Mouse (Mus musculus) T-helper 1 cell (primary cell): ENCODE data around the gene Gprc5d.

Experiments used
- in situ Hi-C: fragments of 300-600 bp; cut with MboI, MseI; formaldehyde crosslinking; loops from one replicate; pipeline ENCODE4 v1.15.1; 2025; ENCODE audit warnings: high pct_unique_total_duplicates

The Gprc5d gene

DNA sequence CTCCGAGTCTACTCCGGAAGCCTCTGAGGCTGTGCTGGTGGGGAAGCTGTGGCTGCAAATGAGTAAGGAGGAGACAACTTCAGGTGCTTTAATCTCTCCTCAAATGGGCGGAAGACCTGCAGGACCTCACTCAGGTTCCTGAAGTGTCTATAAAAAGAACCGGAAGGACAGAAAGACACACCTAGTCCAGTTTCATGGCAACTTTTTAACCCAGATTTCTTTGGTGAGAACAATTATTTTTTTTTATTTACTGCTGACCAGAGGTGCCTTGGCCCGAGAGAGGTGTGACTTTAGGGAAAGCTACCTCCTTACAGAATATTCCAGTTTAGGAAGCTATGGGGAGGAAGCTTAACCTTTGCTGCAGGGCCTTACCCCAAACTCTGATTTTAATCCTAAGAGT, at the start of gene Gprc5d:
Gene Gprc5d (minus strand): TSS at position 101 of the 400 bp plus-strand sequence.
- in situ Hi-C loops = loop anchor here (25.0 kb wide), 1 partner anchor 1406 kb away; no protein-coding TSS in a partner anchor

DNA sequence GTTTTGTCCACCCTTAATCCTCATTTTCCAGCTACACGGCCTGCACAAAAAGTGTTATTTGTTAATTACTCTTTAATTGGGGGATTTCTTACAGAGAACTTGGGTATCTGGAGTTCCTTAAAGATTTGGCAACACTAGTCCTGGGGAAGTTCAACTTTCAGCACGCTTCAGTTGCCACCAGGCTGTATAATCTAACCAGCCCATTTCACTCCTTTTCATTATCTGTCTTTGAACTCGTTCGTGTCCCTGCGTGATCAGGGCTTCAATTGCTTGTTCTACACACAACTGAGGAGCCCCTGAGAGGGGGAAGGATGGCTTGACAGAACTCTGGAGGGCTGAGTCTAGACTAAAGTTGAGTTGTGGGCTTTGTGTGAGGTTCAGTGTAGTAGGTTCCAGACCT, 48.6 kb upstream of the Gprc5d start:
- in situ Hi-C loops = no loop called here

DNA sequence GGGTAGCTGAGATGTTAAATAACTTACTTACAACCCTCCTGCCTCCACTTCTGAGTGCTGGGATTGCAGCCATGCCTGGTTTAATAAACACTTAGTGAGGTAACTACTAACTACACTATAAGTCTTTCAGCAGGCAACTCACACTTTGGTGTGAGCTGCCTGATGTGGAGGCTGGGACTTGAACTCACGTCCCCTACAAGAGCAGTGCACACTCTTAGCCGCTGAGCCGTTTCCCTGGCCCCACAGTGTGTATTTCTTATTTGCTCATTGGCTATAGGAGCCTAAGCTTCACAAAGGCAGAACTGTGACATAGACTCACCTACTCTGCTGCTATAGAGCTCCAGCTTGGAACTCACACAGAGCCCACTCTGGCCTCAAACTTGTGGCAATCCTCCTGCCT, 48.2 kb upstream of the Gprc5d start:
- in situ Hi-C loops = no loop called here

DNA sequence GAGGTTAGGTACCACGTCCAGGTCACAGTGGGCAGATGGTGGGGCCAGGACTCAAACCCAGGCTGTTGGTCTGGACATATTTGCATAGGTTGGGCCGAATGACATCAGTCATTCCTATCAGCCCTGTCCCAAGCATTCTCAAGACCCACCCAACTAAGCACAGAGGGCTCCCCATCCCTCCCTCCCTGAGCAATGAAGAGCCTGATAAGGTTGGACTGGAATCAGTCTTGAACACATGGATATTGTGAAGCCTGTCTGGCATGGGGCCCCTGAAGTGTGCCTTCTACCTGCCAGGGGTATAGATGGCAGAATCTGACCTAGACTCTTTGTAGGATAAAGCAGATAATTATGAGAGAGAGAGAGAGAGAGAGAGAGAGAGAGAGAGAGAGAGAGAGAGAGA, 47.6 kb upstream of the Gprc5d start:
- in situ Hi-C loops = no loop called here

DNA sequence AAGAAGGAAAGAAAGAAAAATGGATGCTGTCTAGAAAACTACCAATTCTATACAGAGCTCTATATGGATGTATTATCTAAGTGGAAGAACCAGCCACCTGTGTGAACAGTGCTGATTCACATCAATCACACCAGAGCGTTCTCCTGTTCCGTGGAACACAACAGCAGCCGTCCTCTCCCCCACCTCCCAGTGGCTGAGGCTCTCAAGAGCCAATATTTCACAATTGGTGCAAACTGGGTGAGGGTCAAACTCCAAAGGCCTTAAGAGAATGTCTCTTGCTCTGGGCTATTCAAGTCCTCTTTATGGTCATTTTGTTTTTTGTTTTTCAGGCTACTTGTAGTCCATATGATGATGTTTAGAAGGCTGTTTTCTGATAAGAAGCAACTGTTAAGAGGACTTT, 47.1 kb upstream of the Gprc5d start:
- in situ Hi-C loops = no loop called here

DNA sequence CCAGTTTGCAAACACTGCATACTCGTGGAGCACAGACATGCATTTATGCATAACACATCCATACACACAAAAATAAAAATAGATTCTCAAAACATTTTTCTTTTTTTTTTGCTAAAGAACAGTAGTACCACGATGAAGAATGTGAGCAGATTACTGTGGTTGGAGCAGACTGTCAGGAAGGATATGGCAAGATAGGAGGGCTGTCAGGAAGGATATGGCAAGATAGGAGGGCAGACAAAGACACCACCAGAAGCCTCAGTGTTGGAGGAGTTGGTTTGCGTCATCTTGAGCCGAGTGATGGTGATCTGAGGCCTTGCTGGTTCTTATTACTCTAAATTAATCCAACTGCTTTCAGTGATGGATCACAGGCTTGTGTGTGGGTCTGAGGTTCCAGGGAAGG, 44.8 kb upstream of the Gprc5d start:
- in situ Hi-C loops = no loop called here

DNA sequence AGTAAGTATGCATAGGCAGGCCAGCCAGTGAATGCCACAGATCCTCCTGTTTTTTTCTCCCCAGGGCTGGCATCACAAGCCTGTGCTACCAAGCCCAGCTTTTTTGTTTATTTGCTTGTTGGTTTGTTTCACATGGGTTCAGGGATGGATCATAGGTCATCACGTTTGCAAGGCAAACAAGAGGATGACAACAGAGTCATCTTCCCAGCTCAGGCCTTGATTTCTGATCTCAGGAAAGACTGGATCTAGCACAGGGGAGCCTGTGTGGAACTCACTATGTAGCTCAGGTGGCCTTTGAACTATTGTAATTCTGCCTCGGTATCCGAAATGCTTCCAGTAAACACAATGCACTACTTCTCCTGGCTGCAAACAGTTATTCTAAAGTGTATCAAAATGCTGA, 44.2 kb upstream of the Gprc5d start:
- in situ Hi-C loops = no loop called here

DNA sequence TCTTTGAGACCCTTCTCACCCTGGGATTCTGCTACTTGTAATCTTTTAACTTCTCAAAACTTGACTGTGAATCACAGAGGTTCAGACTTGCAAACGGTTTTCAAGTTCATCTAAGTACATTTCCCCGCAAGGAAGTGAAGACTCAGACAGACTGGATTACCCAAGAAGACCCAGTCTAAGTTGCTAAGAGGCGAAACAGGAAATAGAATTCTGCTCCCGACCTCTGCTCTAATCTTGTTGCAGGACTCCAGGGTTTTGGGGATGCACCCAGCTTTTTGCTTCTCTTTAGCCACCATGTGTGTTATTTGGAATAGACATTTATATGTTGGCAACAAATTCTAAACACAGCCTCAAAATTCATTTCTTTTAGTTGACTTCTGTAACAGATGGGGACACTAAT, 43.3 kb upstream of the Gprc5d start:
- in situ Hi-C loops = no loop called here

DNA sequence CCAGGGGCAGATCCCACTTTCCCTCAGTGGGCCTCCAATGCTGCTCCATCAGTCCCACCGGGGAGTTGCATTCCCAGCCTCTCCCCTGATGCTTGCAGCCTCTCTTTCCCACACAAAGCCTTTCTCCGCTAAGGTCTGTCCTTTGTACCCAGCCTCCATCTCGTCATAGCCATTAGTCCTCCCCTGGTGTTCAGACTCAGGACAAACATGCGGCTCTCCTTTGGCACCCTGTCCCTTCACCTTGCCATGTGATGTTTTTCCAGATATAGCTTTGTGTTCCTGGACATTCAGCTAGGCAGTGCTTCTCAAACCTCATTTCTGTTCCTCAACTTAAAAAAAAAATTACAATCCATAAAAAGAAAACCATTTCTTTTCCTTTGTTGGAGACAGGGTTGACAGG, 40.4 kb upstream of the Gprc5d start:
- in situ Hi-C loops = no loop called here

DNA sequence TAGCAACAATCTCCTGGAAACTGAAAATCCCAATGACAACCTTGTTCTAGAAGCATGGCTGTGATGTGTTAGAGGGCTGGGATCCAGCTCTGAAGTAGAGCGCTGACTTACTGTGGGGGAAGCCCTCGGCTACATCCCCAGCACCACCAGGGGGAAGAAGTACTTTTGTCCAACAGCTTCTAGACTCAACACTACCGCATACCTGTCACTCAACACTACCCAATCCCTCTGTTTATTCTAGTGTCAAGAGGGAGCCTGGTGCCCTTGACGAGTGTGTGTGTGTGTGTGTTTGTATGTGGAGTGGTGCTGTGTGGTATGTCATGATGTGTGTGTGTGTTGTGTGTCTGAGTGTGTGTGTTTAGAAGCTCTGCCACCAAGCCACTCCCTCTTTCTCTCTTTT, 39.4 kb upstream of the Gprc5d start:
- in situ Hi-C loops = no loop called here

DNA sequence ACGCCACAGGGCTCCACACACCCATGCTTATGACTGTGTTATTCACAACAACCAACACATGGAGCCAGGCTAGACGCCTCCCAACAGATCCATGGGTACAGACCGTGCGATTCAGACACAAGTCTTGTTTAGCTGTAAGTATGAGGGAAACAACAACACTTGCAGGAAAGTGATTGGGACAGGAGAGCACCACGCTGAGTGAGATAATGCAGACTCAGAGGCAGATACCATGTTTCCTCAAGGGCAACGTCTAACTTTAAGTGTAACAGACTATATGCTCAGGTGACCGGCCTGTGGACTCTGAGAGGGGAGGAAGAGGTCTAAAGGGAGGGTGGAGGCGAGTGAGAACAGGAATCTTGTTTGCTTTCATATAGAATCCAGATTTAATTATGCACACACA, 38.5 kb upstream of the Gprc5d start:
- in situ Hi-C loops = no loop called here

DNA sequence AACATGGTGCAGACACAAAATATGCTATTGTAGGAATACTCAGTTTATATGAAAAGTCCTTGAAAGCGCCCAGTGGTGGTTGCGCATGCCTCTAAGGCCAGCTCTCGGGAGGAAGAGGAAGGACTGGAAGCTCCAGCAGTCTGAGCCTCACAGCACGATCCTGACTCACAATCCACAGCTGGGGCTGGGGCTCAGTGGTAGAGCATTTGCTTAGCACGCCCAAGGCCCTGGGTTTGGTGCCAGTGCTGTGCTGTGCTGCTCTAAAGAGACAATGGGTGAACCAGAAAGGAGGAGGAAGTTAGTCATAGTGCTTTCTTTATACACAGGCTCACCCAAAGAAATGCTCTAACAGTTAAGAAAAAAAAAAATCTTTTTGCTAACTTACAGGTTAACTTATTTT, 35.6 kb upstream of the Gprc5d start:
- in situ Hi-C loops = no loop called here

DNA sequence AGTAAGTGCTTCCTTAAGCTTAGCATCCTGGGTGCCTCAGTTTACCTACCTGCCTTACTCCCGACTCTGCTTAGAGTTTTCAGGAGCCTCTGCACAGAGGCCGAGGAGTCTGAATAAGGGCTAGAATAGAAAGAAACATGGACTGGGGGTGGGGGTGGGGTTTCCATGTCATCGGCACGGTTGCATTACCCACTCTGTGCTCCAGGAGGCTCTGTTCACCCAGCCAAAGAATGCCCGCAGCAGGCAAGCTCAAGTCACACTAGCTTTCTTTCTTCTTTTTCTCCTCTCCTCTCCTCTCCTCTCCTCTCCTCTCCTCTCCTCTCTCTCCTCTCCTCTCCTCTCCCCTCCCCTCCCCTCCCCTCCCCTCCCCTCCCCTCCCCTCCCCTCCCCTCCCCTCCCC, 32.2 kb upstream of the Gprc5d start:
- in situ Hi-C loops = no loop called here

DNA sequence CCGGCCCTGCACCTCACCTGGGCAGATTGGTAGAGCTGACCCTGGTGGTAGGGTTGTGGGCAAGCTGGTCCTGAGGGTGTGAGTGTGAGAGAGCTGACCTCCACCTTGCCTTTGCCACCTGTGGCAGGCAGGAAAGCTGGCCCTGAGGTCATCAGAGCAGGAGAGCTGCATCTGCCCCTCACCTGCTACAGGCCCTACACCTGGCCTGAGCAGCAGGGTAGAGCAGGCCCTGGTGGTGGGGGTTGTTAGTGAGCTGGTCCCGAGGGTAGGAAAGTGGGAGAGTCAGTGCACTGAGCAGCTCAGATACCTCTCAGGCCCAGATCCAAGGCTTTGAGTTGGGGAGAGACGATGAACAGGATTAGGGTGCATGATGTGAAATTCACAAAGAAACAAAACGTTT, 31.6 kb upstream of the Gprc5d start:
- in situ Hi-C loops = no loop called here

DNA sequence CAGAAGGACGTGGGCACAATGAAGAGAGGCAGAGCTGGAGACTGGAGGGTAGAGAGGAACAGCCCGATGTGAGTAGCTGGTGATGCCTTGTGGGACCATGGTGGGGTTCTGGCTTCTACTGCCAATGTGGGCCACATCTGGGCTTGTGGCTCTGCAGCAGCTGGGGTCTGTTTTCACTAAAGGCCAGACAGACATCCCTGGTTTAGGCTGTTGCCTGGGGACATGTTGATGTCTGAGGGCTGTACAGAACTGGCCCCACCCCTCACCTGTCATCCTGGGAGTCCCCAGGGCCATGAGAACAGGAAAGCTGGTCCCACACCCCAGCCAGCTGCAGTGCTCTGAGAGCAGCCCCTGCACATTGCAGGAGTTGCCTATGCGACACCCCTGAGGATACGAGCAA, 31.1 kb upstream of the Gprc5d start:
- in situ Hi-C loops = no loop called here

DNA sequence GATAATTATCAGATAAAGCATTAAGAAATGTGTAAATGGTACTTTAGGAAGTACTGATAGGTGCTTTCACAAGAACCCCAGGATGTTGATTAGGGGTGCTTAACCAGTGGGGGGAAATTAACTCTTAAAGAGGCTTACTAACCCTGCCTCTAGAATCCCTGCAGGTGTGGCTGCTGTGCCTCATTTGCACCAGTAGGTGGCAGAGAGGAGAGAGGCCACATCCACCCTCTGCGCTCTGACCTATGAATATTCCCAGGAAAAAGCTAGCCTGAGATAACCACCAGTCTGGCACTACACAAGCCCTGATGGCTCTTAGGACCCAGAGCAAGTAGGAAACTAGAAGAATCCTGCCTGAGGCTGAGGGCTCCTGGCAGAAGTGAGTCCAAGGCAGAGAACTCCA, 30.4 kb upstream of the Gprc5d start:
- in situ Hi-C loops = no loop called here

DNA sequence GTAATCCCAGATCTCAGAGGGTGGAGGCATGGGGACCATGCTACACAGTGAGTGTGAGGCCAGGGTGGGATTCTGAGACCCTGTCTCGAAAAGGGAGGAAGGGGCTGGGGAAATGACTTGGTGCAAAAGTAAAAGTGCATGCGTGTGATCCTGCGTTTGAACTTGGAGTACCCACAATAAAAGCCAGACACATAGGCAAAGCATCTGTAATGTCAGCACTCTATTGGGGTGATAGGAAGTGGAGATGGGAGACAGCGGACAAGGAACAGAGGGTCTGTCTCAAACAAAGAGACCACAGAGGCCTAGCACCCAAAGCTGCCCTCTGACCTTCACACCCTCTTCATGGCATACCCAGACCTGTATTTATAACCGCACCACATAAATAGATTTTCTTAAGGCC, 27.9 kb upstream of the Gprc5d start:
- in situ Hi-C loops = no loop called here

DNA sequence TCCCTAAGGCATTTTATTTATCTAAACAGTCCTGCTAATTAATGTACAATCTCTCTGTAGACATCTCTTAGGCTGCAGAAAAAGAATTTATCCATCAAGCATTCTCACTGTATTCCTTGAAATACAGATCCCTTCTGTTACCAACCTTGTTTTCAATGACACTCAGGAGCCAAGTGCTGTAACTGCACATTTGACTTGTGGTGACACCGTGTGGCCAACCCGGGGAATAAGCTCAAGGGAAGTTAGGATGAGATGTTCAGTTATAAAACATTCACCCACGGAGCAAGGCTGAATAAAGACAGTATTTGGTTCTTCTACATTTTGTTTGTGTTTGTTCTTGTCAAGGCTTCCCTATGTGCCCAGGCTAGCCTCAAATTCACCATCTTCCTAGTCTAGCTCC, 26.4 kb upstream of the Gprc5d start:
- in situ Hi-C loops = loop anchor here (5.0 kb wide), 1 partner anchor 52 kb away; no protein-coding TSS in a partner anchor

DNA sequence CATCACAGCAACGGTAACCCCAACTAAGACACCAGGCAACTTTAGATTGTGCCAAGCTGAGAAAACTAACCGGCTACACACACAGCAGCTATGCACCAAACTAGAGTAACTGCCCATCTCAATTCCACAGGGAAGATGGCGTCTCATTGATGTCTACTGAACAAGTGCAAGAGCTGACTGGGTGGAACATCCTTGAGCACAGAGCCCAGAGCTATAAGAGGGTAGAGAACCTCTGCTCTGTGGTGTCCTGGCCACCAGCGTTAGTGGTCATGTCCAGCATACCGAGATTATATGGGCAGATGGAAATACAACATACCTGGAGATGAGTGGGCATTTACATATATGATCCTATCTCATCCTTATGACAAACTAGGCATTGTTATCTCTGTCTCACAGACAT, 25.1 kb upstream of the Gprc5d start:
- in situ Hi-C loops = loop anchor here (5.0 kb wide), 1 partner anchor 51 kb away; no protein-coding TSS in a partner anchor

DNA sequence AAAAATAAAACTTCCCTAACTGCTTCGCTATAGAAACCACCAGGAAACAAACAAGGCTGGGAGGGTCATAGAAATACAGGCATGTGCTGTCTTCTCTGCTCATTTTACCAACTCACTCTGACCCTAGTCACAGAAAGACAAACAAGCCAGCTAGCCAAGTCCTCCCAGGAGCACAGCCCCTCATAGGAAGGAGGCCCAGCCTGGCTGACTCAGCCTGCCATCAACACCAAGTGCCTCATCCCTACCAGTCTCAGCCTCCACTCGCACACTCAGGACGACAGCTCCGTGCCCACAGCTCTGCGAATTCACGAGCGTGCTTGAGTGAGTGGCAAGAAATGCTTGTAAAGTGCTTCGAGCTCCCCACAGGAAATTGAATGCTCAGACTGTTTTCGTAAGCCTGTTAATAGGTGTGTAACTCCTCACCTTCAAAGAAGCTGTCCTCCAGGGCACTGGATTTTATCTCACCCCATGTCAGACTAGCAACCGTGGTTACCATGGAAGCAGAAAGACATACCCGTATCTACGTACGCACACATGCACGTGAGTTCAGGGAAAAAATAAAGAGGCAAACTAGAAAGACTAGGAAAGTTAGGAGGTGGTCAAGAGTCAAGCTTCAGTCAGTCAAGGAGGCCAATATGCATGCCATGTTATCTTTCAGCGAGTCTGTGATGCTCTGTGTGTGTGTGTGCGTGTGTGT, 23.5 kb upstream of the Gprc5d start:
- in situ Hi-C loops = loop anchor here (5.0 kb wide), 1 partner anchor 49 kb away; no protein-coding TSS in a partner anchor

DNA sequence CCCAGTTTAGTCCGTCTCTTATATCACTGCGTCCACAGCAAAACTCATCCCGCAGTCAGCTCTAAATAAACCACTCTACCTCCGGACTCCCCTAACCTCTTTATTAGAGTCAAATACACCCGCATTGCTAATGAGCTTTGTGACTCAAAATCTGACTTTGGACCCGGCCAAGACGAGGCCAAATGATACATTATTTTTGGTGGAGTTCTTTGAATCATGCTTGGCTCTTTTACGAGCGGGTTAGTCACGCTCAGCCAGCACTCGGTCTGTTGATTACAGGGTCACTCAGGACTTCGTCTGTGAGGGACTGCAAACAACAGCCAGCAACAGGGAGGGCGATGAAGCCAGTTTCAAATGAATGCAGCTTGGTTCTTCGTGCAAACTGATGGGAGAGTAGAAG, 20.7 kb upstream of the Gprc5d start:
- in situ Hi-C loops = no loop called here

DNA sequence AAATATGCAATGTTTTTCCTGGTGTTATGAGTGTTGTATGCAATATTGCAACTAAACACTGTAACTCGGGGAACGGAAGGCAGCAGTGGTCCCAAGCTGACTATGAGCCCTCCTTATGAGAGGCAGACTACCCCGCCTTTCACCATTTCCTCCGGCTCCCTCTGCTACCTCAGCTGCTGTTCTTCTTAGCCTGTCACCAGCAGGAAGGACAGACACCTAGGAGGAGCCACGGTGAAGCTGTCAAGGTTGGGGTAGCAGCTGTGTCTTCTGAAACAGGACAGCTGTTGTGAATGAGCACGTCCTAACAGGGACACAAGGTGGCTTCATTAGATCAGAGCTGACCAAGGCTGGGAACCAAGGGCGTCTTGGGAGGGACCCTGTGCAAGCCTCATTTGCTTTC, 20.1 kb upstream of the Gprc5d start:
- in situ Hi-C loops = no loop called here

DNA sequence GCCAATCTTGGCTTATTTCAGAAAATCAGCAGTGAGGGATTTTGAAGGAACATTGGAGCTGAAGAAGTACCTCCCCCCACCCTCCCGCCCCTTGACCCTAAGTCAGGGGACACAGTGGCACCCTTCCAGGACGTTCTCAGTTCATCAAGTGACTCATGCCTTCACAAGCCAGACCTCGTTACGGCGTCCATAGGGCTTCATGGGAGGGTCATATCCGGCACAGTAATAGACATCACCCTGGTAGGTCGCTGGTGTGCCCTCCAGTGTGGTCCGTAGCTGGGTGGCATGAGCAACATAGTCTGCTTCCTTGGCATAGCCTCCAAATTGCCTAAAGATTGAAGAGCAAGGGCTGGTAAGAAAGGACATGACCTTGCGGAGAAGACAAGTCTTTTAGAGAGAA, 19.7 kb upstream of the Gprc5d start:
- in situ Hi-C loops = no loop called here
